Mouse (Mus musculus): ENCODE measurements around the gene Ndufs8. TPM values are rescaled to one million over a fixed set of nuclear protein-coding genes. Genes with fewer than 3 reads are reported as not detected.

Gene Ndufs8
- polyA plus RNA-seq, 1 experiment from 2014 or later = 371 TPM

DNA sequence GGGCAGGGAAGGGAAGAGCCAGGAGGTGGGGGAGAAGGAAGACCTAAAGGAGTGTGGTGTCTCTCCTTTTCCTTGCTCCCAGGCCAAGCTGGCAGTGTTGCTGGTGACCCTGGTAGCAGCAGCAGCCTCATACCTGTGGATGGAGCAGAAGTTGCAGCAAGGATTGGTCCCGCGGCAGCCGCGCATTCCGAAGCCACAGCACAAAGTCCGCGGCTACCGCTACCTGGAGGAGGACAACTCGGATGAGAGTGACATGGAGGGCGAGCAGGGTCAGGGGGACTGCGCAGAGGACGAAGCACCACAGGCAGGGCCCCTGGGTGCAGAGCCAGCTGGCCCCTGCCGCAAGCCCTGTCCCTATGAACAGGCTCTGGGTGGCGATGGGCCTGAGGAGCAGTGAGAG is 36.0 kb upstream of the Ndufs8 start:
- no peak overlapping the region for H3K27ac ChIP-seq
- H3K9ac ChIP-seq = no peak overlapping the region
- peaks cover 10% of the 10 kb centered on the region for H3K4me1 ChIP-seq (replicated peaks)
- ATAC-seq (replicated peaks; ENCODE audit: insufficient number of reproducible peaks, insufficient read depth, low FRiP score, low read depth) = no peak
- H3K36me3 ChIP-seq = no peaks in the 10 kb centered on the region
- no peak overlapping the region for H3K4me3 ChIP-seq
- 0 out of 2 replicates have a peak, but pooled peaks cover 3% of the 10 kb centered on the region for H3K27me3 ChIP-seq
- no peaks in the 10 kb centered on the region for H3K9me3 ChIP-seq (replicated peaks)
- 73% methylated on average over 14 of the region's 14 CpGs for WGBS
- H3K4me2 ChIP-seq = no peak overlapping the region

DNA sequence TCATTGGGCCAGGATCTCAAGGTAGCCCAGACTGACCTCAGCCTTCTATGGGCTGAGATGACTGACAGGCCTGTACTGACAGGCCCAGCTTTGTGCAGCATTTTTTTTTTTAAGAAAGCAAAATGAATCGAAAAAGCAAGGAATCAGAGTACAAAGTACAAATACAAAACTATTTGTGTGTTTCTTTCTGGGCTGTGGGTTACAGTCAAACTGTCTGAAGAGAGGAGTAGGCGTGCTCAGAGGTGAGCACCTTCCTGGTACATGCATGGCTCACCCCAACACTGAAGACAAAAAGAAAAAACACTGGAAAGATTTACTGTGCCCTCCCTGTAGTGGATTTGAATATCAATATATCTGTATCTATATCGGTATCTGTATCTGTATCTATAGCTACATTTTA is 35.2 kb upstream of the Ndufs8 start:
- no peak for ATAC-seq (replicated peaks; ENCODE audit: insufficient number of reproducible peaks, insufficient read depth, low FRiP score, low read depth)
- Histone ChIP-seq H3K4me3 (no peak overlapping the region), H3K9ac (no peak overlapping the region), H3K9me3 (replicated peaks) (no peaks in the 10 kb centered on the region), H3K36me3 (no peaks in the 10 kb centered on the region), H3K27ac (no peak overlapping the region), H3K27me3 (0 out of 2 replicates have a peak, but pooled peaks cover 3% of the 10 kb centered on the region), H3K4me2 (no peak overlapping the region), H3K4me1 (replicated peaks) (peaks cover 13% of the 10 kb centered on the region)
- WGBS = 78% methylated on average over 3 of the region's 3 CpGs

GRCm38 (mm10) chr19:3946715-3947114 is 34.1 kb upstream of the Ndufs8 start:
- peaks cover 13% of the 10 kb centered on the region for H3K4me1 ChIP-seq (replicated peaks)
- H3K4me3 ChIP-seq = no peak overlapping the region
- 18% methylated on average over 2 of the region's 2 CpGs for WGBS
- H3K27ac ChIP-seq = peak overlapping the region; percentile 56
- no peak overlapping the region for H3K9ac ChIP-seq
- no peaks in the 10 kb centered on the region for H3K36me3 ChIP-seq
- H3K27me3 ChIP-seq = 0 out of 2 replicates have a peak, but pooled peaks cover 3% of the 10 kb centered on the region
- H3K9me3 ChIP-seq (replicated peaks) = no peaks in the 10 kb centered on the region
- no peak overlapping the region for H3K4me2 ChIP-seq
- 0 out of 2 replicates have a peak, but pooled peaks have one; percentile 54 for ATAC-seq (replicated peaks; ENCODE audit: insufficient number of reproducible peaks, insufficient read depth, low FRiP score, low read depth)

DNA sequence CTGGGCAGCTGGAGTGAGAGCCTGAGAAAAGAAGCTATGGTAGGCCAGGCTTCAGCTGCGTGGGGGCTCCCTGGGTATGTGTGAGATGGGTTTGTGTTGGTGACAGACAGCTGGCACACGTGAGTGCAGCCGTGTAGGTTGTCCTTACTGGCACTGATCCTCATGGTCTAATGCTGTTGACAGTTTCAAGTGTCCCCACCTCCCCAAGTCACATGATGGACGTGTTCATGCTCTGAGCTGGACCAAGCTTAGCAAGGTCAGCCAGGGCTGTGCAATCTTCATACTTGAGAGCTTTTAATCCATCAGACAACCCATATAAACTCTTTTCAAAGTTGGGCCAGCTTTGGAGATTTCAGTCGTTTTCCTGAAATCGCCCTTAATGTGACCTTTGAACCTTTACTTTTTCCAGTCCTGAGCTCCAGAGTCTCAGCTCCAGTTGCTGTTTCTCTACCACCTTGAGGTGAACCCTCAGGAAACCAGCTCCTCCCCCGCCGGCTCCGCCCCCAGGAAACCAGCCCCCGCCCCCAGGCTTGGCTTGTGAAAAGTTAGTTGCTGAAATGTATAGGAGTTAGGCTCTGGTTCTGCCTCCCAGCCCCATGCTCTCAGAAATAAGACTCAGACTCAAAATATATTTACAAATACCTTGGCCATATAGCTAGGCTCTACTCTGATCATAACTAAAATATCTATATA is 33.4 kb upstream of the Ndufs8 start:
- H3K27ac ChIP-seq = peak overlapping the region; percentile 56
- no peak overlapping the region for H3K9ac ChIP-seq
- H3K36me3 ChIP-seq = no peaks in the 10 kb centered on the region
- H3K4me1 ChIP-seq (replicated peaks) = peaks cover 13% of the 10 kb centered on the region
- peak; percentile 74 for ATAC-seq (replicated peaks; ENCODE audit: insufficient number of reproducible peaks, insufficient read depth, low FRiP score, low read depth)
- no peak overlapping the region for H3K4me2 ChIP-seq
- H3K4me3 ChIP-seq = no peak overlapping the region
- WGBS = 15% methylated on average over 10 of the region's 10 CpGs
- 0 out of 2 replicates have a peak, but pooled peaks cover 3% of the 10 kb centered on the region for H3K27me3 ChIP-seq
- no peaks in the 10 kb centered on the region for H3K9me3 ChIP-seq (replicated peaks)

DNA sequence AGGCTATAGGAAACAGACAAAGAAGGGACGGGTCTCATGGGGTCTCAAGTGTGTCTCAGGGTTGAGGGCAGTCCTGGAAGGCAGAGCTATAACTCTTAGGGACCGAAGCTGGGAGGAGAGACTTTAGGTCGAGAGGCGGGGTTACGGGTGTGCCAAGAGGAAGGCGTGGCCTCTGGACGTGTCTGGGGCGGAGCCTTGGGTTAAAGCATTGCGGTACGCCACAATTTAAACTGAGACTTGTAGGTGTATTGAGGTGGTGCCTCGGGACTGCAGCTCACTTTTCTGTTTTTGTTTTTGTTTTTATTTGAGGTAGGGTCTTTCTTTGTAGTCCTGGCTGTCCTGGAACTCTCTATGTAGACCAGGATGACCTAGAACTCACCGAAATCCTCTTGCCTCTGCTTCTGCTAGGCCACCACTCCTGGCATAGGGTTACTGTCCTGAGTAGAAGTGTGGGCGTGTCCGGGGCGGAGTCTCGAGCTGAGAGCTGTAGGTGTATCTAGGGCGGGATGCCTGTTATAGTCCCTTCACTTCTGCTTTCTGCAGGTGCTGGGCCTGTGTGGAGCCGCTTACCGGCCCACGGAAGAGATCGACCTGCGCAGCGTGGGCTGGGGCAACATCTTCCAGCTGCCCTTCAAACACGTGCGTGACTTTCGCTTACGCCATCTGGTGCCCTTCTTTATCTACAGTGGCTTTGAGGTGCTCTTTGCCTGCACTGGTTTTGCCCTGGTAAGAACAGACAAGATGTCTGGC is 30.6 kb upstream of the Ndufs8 start:
- 18% methylated on average over 27 of the region's 27 CpGs for WGBS
- Histone ChIP-seq H3K9me3 (replicated peaks) (no peaks in the 10 kb centered on the region), H3K36me3 (no peaks in the 10 kb centered on the region), H3K9ac (no peak overlapping the region), H3K4me1 (replicated peaks) (peaks cover 13% of the 10 kb centered on the region), H3K27ac (no peak overlapping the region), H3K4me2 (peak overlapping the region; percentile 56), H3K27me3 (no peaks in the 10 kb centered on the region), H3K4me3 (peak overlapping the region; percentile 36)
- ATAC-seq (replicated peaks; ENCODE audit: insufficient number of reproducible peaks, insufficient read depth, low FRiP score, low read depth) = no peak

DNA sequence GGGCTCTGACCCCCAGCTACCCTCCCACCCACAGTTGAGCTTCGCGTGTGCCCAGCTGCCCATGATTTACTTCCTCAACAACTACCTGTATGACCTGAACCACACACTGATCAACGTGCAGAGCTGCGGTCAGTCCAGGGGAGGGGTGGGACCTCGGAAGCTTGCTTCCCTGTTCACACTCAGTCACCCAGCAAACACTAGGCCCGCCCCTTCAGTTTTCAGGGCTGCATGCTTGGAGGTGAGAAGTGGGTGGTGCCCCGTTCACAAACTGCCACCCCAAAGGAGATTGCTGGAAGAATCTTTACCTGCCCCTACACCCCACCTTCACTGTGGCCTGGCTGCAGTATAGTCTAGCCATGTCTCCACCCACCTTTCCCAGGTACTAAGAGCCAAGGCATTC is 29.7 kb upstream of the Ndufs8 start:
- Histone ChIP-seq H3K27ac (no peak overlapping the region), H3K4me2 (no peak overlapping the region), H3K27me3 (no peaks in the 10 kb centered on the region), H3K4me1 (replicated peaks) (peaks cover 13% of the 10 kb centered on the region), H3K9ac (no peak overlapping the region), H3K9me3 (replicated peaks) (no peaks in the 10 kb centered on the region), H3K4me3 (no peak overlapping the region), H3K36me3 (no peaks in the 10 kb centered on the region)
- 77% methylated on average over 7 of the region's 7 CpGs for WGBS
- no peak for ATAC-seq (replicated peaks; ENCODE audit: insufficient number of reproducible peaks, insufficient read depth, low FRiP score, low read depth)

GRCm38 (mm10) chr19:3935896-3936850 is 23.6 kb upstream of the Ndufs8 start:
- ATAC-seq (replicated peaks; ENCODE audit: insufficient number of reproducible peaks, insufficient read depth, low FRiP score, low read depth) = peak; percentile 32; the same call in 1 of the 2 replicates
- peak overlapping the region; percentile 67 for H3K9ac ChIP-seq
- peak overlapping the region; percentile 97 for H3K4me2 ChIP-seq
- H3K27ac ChIP-seq = peak overlapping the region; percentile 60
- peaks cover 16% of the 10 kb centered on the region for H3K4me1 ChIP-seq (replicated peaks)
- H3K9me3 ChIP-seq (replicated peaks) = no peaks in the 10 kb centered on the region
- H3K4me3 ChIP-seq = peak overlapping the region; percentile 66
- H3K36me3 ChIP-seq = no peaks in the 10 kb centered on the region
- WGBS = 7% methylated on average over 22 of the region's 22 CpGs
- no peaks in the 10 kb centered on the region for H3K27me3 ChIP-seq

GRCm38 (mm10) chr19:3935032-3935895 is 22.7 kb upstream of the Ndufs8 start, which contains the start of gene Unc93b1:
Unc93b1 (plus strand) TSS chr19:3935186.
- Histone ChIP-seq H3K27ac (peak within 1 kb of the TSS; percentile 60), H3K4me2 (peak within 1 kb of the TSS; percentile 97), H3K9ac (peak within 1 kb of the TSS; percentile 67), H3K27me3 (no peaks in the 10 kb centered on the region), H3K4me1 (replicated peaks) (peaks cover 22% of the 10 kb centered on the region), H3K36me3 (no peaks in the 10 kb centered on the region), H3K9me3 (replicated peaks) (no peaks in the 10 kb centered on the region), H3K4me3 (peak within 1 kb of the TSS; percentile 66)
- 7% methylated on average over 42 of the region's 42 CpGs for WGBS
- ATAC-seq (replicated peaks; ENCODE audit: insufficient number of reproducible peaks, insufficient read depth, low FRiP score, low read depth) = peak; percentile 77

DNA sequence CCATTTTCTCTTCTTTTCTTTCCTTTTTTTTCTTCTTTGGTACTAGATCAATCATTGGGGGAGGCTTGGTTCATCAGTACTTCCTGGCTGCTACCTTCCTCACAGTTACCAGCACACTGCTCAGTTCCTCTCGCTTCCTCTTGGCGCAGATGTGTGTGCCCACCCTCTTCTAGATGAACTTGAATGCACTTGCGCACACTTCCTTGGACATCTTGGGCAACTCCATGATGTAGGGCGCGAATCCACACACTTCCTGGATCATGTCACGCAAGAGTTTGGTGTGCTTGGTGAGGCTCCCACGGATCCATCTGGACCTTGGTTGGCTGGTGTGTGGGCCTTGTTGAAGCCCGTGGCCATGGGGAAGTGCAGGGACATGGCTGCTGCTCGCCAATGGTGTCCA is 19.1 kb upstream of the Ndufs8 start:
- no peak overlapping the region for H3K27ac ChIP-seq
- H3K27me3 ChIP-seq = no peaks in the 10 kb centered on the region
- H3K4me3 ChIP-seq = no peak overlapping the region
- peaks cover 38% of the 10 kb centered on the region for H3K4me1 ChIP-seq (replicated peaks)
- 88% methylated on average over 9 of the region's 9 CpGs for WGBS
- ATAC-seq (replicated peaks; ENCODE audit: insufficient number of reproducible peaks, insufficient read depth, low FRiP score, low read depth) = no peak
- no peak overlapping the region for H3K4me2 ChIP-seq
- no peak overlapping the region for H3K9ac ChIP-seq
- no peaks in the 10 kb centered on the region for H3K36me3 ChIP-seq
- H3K9me3 ChIP-seq (replicated peaks) = no peaks in the 10 kb centered on the region

- Histone ChIP-seq H3K9me3 (replicated peaks) (no peaks in the 10 kb centered on the region), H3K9ac (no peak overlapping the region), H3K4me3 (no peak overlapping the region), H3K4me2 (no peak overlapping the region), H3K27me3 (no peaks in the 10 kb centered on the region), H3K36me3 (no peaks in the 10 kb centered on the region), H3K27ac (peak overlapping the region; percentile 84), H3K4me1 (replicated peaks) (peaks cover 34% of the 10 kb centered on the region)
- WGBS = 60% methylated on average over 21 of the region's 21 CpGs
- no peak; the same call in 1 of the 2 replicates for ATAC-seq (replicated peaks; ENCODE audit: insufficient number of reproducible peaks, insufficient read depth, low FRiP score, low read depth)
These were observed 17.9 kb upstream of the Ndufs8 start for GRCm38 (mm10) chr19:3930262-3931057.
